Mouse (Mus musculus) spleen, postnatal 0 days (tissue): ENCODE results near the gene Gm5141. TPM values are rescaled to one million over a fixed set of nuclear protein-coding genes. Genes with fewer than 3 reads are reported as not detected.

Experiments
- microRNA counts: library from miRNA; unstranded; fragments of <30 nt; microRNA quantifications from one replicate; lab custom pipeline; 2015
- polyA plus RNA-seq: library from polyadenylated mRNA; unstranded; fragments of >200 nt; fragmentation: Nextera tagmentation; extraction: Ambion mirVana; gene quantifications from 2 replicates; pipeline ENCODE4 v1.2.1, GENCODE M21; 2015

The Gm5141 gene
- polyA plus RNA-seq: 2.2 TPM in 2 replicates

DNA sequence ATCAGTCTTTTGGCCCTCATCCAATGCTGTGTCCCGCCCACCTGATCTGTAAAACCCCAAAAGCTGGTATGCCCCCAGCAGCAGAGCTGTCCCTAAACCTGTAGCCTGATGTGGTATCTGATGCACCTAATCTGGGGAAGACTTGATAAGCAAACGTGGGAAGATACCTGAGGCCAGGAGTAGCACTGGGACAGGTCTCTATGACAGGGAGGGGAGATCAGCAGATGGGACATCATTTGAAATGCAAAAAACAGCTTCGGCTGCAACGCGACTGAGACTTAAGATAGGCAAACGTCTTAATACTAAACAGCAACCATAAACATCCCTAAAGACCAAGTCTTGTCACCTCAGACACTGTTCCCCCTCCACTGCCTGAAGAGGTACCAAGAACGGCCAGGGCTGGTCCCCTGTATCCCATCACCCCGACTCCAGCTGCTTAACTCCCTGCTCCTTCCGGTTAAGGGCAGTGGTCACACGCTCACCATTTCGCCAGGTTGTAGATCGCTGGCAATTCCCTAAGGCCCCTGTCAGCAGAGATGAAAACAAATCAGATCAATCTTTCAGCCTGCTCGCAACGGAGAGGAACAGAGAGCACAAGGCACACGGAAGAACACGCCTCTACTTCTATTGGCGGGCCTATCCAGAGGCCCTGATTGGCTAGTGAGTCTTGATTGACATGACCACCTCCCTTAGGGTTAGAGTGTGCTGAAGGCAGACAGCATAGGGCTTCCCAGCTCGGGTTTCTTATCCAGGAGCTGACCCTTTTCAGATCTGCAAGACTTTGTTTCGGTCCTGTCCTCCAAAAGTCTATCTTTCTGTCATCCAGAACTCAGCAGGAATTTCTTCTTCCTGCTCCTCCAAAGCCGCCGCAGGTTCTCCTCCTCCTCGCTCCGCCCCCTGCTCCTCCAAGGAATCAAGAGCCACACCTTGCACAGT is at the start of gene Gm5141:
TSS of gene Gm5141 (minus strand) at position 610 of the 936 bp plus-strand sequence.

DNA sequence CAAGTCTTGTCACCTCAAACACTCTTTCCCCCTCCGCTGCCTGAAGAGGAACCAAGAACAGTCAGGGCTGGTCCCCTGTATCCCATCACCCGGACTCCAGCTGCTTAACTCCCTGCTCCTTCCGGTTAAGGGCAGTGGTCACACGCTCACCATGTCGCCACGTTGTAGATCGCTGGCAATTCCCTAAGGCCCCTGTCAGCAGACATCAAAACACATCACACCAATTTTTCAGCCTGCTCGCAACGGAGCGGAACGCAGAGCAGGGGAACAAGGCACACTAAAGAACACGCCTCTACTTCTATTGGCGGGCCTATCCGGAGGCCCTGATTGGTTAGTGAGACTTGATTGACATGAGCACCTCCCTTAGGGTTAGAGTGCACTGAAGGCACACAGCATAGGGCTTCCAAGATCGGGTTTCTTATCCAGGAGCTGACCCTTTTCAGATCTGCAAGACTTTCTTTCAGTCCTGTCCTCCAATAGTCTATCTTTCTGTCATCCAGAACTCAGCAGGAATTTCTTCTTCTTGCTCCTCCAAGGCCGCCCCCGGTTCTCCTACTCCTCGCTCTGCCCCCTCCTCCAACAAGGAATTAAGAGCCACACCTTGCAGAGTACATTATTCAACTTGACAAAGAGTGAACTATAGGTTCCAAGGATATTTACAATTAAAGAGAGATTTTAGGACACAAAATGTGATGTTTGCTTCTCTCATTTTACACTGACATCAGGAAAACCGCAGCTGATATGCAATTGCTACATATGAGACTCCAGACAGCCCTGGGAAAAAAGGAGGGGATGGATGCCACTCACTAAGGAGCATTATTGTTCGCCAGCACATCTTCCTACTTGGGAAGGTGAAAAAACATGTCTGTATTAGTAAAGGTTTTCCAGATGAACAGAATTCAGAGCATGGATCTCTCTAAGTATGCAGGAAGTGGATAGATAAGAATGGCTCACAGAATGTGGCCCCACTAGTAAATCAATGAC is 24.9 kb downstream of the Gm5141 start, which contains the start of gene Platr25:
TSS of gene Platr25 (minus strand) at position 278 of the 984 bp plus-strand sequence.

MicroRNAs encoded within 50 kb of the gene (microRNA counts, 519-probe panel; counts per million panel counts)
- microRNA mmu-miR-713 (lab: Ali Mortazavi, UCI): 88.3 counts per million

Other genes starting within 250 kb of the Gm5141 start
- not detected in 2 replicates for gene Zfp935, start 227.3 kb downstream of the Gm5141 start, polyA plus RNA-seq
- 6.2 and 8.3 TPM in 2 replicates for gene Zfp934, start 214.6 kb downstream of the Gm5141 start, polyA plus RNA-seq
- 3.1 and 3.4 TPM in 2 replicates for gene 6720489N17Rik, start 161.6 kb downstream of the Gm5141 start, polyA plus RNA-seq
- gene Platr25, start 25.1 kb downstream of the Gm5141 start, polyA plus RNA-seq: 7.2 and 7.3 TPM in 2 replicates
- 0.13 TPM in 1 of 2 replicates, not detected in the other for gene Fbp2, start 72.6 kb upstream of the Gm5141 start, polyA plus RNA-seq
- 3.5 and 4.1 TPM in 2 replicates for gene Fbp1, start 102.5 kb upstream of the Gm5141 start, polyA plus RNA-seq
- gene 2010111I01Rik, start 179.1 kb upstream of the Gm5141 start, polyA plus RNA-seq: 34.0 and 38.6 TPM in 2 replicates